Mouse (Mus musculus) T-helper 2 cell (primary cell): ENCODE measurements around the gene Gal3st1.
"Not testable (repeated sequence)": the region's sequence is repeated elsewhere in the genome, so short reads cannot be mapped to it uniquely, and the experiment has no call there.

Experiments used
- in situ Hi-C: fragments of 300-600 bp; cut with MboI, MseI; formaldehyde crosslinking; loops from one replicate; pipeline ENCODE4 v1.15.1; 2025; ENCODE audit warnings: high pct_unique_total_duplicates

The Gal3st1 gene

DNA sequence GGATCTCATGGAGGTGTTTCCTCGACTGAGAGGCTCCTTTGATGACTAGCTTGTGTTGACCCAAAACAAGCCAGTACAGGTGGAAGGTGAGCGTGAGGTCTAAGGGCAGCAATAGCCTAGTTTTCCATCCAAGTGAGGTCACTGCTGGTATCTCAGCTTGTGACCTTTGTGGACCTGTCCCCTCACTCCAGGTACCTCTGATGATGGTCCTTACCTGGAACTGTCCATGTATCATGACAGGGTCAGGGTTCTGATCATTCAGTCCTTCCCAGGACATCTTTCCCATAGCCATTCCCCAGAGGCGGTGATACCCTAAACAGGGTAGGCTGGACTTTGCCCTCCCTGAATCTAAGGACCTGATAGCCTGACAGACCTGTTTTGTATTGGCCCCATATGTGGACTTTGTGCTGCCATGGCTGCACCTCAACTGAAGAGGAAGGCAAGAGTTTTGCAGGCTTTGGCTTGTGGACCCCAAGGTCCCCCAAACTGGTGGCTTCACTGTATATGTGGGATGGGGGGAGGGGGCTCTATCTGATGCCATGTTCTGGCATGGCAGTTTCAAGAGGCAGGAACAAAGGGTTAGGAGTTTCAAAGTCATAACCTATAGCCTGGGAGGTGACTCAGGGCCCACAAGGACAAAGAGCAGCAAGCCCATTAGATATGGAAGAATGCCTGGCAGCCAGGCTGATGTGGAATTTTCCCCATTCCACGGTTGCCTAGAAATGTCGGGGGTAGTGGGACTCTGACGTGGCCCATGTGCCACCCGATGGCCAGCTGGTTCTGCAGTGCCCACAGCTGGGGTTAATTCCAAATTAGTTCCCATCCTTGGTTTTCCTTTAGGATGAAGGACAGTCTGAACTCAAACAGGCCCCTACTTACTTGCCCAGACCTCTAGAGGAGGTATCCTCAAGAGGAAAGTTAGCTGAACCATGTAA lies 894 bp upstream of the Gal3st1 start:
- in situ Hi-C loops: no loop called here

DNA sequence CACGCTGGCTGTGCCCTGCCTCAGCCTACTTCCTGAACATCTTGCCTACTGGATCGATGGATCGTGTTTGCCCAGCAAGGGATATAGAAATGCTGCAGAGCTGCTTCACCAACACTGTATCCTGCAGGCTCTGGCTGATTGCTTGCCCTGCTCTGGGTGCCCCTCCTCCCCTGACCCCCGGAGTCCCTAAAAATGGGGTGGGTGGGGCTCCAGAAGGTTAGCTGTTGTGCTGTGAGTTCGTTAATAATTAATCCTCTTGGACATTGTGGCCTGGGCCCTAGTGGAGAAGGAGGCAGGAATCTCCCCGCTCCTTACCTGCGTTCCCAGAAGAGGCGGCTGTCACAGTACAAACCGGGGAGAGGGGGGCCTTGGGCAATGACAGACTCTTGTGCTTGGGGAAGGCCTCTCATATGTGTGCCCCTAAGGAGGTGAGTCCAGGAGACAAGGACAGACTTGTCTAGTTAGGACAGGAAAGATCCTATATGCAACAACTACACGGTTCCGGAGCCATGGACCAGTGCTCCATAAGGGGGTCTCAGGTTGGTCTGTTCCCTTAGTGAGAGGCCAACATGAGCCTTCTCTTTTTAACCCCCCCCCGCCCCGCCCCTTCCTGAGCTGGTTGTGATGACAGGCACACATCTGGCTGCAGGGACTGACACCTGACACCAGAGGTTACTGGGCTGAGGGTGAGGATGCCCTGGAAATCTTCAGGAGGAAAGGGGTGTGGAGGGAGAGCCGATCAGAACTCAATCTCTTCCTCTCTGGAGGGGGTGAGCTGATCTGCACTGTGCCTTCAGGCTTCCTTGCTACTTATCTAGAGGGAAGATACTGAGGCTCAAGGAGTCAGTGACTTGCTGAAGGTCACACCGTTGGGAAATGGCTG lies 668 bp downstream of the Gal3st1 start:
- in situ Hi-C loops: no loop called here

DNA sequence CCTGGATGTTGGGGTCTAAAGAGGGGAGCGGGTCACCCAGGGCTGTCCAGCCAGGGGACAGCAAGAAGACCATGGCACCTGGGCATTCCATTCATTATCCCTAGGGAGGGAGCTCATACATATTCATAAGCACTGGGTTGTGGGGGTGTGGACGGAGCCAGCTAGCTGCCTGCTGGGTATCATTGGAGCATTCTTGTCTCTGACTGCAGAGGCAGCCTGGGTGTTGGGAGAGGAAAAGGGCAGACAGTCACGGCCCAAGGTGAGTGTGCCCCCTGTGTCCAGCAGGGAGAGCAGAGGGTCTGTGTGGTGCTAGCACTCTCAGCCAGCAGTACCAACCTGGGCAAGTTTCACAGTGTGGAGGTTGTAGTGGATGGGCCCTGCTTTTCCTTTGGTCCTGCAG lies 6.3 kb downstream of the Gal3st1 start:
- in situ Hi-C loops: no loop called here

DNA sequence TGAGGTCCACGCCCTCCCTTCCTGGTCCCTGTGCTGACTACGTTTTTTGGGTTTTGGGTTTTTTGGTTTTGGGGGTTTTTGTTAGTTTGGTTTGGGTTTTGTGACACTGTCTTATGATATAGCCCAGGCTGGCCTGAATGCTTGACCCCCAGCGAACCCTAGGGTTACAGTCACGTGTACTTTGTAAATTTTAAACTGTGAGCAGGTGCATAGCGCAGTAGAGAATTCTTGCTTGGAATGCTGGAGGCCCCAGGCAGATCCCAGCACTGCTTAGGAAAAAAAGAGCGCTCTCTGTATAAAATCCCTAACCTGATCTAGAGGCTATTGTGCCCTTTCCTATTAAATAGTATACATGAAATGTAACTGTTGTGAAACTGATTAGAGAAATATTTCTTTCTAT lies 9.7 kb downstream of the Gal3st1 start:
- in situ Hi-C loops: no loop called here

DNA sequence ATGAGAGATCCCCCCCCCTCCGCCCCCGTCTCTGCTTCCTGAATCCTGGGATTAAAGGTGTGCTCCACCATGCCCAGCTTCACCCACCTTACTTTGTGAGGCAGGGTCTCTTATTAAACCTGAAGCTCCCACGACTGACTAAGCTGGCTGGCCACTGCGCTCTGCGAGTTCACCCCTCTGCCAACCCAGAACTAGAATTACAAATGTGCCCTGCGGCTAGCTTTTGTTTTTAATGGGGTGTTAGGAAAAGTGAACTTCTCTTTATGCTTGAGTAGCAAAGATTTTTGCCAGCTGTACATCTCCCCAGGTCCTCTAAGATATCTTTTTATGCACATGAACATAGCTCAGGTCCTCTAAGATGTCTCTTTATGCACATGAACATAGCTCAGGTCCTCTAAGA lies 10.5 kb downstream of the Gal3st1 start:
- in situ Hi-C loops: no loop called here

DNA sequence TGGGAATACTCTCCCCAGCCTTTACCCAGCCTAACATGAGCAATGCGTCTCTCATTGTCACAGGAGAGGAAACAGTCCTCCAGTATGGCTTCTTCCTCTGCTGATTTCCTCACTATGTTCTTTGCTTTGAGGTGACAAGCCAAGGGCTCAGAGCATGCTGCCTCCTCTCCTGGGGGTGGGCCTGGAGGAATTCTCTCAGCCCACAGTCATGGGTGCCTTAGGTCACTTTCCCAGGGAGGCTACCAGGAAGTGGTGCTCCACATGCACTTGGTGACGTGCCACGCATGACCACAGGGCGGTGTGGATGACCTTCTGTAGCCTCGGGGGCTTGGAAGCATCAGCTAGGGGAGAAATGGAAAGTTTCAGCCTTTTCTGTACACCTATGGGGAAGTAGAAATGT lies 12.1 kb downstream of the Gal3st1 start:
- in situ Hi-C loops: no loop called here

DNA sequence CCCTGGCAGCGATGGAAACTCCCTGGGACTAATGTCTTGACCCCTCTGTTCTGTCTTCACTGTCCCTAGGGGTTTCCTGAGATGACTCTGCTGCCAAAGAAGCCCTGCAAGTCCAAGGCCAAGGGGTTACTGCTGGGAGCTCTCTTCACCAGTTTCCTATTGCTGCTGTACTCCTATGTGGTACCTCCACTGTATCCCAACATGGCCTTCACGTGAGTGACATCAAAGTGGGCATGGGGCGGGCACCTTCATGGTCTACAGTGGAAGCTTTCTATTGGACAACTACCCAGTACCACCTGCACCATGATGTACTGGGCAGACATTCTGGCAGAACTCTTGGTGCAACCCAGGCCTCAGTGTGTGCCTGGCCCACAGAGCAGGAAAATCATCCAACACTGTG lies 13.4 kb downstream of the Gal3st1 start:
- in situ Hi-C loops: no loop called here

DNA sequence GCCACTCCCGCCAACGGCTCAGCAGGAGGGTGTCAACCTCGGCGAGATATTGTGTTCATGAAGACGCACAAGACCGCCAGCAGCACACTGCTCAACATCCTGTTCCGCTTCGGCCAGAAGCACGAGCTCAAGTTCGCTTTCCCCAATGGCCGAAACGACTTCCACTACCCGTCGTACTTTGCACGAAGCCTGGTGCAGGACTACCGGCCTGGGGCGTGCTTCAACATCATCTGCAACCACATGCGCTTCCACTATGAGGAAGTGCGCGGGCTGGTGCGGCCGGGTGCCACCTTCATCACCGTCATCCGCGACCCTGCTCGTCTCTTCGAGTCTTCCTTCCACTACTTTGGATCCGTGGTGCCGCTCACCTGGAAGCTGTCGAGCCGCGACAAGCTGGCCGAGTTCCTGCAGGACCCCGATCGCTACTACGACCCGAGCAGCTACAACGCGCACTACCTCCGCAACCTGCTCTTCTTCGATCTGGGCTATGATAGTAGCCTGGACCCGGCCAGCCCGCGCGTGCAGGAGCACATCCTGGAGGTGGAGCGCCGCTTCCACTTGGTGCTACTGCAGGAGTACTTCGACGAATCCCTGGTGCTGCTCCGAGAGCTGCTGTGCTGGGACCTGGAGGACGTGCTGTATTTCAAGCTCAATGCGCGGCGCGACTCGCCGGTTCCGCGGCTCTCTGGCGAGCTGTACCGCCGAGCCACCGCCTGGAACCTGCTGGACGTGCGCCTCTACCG lies 14.7 kb downstream of the Gal3st1 start:
- in situ Hi-C loops: no loop called here

DNA sequence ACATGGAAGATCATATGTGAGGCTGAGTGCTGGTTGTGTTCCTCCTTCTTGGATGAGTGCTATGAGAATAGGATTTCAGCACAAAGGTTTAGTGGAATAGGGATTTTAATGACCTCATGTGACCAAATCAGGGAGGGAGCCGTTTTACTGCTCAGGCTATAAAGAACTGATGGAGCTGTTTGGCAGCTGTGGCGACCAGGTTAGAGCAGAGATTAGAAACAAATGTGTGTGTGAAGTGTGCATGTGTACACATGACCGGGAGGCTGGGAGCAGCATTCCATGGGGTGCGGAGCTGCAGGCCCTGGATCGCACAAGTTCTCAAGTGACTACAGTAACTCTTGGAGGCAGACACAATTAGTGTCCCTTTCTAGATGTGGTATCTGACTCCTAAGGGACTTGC lies 16.1 kb downstream of the Gal3st1 start:
- in situ Hi-C loops: no loop called here

DNA sequence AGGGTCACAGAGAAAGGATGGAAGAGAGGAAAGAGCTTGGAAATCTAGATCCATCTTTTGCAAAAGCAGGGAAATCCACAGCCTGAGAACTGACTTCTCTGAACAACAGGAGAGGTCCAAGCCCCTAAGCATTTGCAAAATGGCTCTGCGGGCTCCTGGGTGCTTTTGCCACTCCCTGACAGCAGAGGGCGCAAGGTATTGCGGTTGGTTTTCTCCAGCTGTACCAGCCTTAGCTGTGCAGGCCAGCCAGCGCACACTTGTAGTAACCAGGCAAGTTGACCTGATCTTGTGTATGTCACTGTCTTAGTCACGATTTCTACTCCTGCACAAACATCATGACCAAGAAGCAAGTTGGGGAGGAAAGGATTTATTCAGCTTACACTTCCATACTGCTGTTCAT lies 18.2 kb downstream of the Gal3st1 start:
- in situ Hi-C loops: no loop called here

DNA sequence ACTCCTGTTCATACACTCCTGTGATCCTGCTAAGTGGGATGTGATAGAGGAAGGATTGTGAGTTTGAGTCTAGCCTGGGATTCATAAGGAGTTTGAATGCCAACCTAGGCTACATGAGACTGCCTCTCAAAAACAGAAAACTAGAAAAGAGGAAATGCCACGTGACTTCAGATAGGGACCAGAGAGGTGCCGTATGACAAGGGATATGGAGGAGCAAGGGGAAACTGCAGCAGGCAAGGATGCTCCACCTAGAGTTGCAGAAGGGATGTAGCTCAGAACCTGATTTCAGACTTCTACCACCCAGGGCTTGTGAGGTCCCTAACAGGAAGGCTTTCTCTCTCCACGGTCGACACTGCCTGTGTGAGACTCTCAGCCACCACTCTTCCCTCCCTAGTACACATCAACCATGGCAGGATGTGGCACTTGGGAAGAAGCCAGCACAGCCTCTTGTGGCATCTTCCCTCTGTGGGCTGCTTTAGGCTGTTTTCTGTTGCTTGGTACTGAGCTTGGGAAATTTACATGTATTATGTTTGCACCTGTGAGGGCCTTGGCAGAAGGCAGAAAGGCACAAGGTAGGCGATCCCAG lies 21.9 kb downstream of the Gal3st1 start:
- in situ Hi-C loops: no loop called here

DNA sequence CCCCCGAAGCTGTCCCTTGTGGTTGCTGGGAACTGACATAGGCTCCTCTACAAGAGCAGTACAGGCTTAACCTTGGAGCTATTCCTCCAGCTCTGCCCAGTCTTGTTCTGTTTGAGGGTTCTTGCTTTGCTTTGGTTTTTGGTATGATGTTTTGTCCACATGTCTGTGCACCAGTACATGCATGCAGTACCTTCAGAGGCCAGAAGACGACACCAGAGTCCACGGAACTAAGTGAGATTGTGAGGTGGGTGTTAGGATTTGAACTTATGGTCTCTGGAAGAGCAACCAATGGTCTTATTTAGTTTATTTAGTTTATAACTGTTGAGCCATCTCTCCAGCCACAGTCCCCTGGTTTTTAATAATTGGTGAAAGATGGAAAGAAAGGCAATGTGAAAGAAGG lies 23.0 kb downstream of the Gal3st1 start:
- in situ Hi-C loops: no loop called here

DNA sequence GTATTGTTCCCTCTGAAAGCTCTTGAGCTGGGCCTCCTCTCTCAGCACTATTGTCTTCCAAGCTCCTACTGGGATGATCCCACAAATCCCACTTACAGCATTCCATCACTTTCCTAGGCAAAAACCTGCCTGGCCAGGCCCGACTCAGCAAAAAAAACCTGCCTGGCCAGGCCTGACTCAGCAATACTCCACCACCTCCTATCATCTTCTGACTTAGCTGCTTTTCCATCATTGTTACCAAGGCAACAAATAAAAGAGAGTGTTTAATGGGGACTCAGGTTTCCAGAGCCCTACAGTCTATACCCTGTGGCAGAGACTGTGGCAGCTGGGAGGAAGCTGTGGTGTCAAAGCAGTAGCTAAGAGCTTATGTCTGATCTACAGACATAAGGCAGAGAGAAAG lies 29.2 kb downstream of the Gal3st1 start:
- in situ Hi-C loops: loop anchor here (5.0 kb wide), 1 partner anchor 75 kb away; no protein-coding TSS in a partner anchor

DNA sequence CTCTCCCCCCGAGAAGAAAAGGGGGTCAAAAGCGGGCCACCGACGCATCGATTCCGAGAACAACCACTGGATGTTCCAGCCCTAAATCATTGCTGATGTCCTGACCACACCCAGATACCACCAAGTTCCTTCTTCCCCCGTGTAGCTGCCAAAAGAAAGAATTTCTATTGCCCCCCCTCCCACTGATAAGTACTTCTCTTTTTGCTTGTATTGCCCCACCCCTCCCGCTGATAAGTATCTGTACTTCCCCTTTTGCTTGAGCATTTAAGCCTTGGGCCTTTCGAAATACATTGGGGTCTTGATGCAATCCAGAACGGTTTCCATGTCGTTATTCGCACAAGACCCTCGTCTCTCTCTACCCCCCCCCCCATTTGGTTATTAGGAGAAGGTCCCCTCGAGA lies 32.4 kb downstream of the Gal3st1 start:
- in situ Hi-C loops: not testable (repeated sequence)

DNA sequence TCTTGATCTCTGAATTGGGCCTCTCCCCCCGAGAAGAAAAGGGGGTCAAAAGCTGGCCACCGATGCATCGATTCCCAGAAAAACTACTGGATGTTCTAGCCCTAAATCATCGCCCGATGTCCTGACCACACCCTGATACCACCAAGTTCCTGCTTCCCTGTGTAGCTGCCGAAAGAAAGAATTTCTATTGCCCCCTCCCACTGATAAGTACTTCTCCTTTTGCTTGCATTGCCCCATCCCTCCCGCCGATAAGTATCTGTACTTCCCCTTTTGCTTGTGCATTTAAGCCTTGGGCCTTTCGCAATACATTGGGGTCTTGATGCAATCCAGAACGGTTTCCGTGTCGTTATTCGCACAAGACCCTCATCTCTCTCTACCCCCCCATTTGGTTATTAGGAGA lies 38.7 kb downstream of the Gal3st1 start:
- in situ Hi-C loops: not testable (repeated sequence)

DNA sequence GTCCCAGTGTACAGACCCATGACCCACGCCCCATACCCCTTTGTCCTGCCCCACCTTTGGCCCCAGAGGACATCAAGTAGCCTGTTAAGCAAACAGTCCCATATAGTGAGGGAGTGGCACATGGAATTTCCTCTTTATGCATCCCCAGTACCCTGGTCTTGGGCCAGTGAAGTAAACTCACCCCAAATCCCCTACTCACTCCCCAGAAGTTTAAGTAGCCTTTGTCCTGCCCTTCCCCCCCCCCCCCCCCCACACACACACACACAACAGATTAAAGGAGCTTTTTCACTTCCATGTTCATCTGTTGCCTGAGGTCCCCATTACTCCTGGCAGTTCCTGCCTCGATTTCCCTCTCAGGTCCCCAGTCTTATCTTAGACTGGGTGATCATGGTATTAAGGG lies 39.9 kb downstream of the Gal3st1 start:
- in situ Hi-C loops: no loop called here

DNA sequence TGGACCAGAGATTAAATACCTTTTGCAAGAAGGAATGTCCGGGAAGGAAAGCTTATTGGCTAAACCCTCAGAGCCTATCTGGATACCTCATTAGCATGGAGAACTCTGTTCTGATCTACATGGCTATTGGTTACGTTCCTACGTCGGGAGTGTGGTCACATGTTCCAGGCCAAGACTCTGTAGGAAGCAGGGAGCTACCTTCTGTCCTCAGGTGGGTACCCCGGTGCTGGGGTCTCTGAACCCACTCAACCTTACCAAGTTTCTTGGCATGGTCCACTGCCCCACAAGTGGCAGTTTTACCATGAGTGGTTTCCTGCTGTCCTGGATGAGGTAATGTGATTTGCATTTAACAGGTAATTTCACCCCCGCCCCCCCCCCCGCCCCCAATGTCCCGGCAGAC lies 43.6 kb downstream of the Gal3st1 start:
- in situ Hi-C loops: no loop called here

DNA sequence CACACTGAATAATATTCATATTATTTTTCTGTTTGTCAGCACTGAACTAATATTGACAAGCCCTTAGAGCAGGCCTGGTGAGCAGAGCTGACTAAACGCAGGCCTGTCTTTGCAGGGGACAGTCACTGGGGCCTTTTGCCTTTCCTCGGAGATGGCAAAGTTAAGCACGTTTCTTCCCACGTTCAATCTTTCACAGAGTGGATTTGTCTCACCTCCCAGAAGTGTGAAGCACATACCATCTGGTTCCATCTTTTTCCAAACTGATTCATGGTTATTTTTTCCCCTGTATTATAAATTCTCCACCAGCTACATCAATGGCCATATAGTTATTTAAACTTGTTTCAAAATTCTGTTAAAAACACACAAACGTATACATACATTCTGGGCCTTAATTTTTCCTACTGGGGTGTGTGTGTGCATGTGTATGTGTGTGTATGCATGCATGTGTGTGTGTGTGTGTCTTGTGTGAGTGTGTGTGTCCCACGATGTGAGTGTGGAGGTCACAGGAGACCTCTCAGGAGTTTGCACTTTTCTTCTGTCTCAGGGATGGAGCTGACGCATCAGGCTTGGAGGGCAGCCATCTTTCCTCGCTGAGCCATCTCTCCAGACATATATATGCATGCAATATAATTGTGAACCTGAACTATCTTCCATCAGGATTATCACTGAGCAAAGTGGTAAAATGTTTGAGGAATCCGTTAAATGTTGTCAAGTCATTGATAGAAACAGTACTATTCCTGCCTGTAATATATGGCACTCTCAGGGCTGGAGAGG lies 44.3 kb downstream of the Gal3st1 start:
- in situ Hi-C loops: no loop called here

DNA sequence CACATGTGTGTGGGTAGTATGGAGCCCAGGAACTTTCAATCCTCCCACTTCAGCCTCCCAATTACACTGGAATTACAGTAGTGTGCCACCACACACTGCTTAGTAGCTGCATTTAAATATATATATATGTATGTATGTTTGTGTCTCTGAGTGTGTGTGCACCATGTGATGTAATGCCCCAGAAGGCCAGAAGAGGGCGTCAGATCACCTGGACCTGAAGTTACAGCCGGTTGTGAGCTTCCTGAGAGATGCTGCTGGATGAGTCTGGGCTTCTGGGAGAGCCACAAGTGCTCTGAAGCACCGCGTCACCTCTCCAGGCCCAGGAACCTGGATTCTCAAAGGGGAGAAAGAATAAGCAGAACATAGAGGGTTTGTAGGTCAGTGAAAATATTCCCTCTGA lies 45.9 kb downstream of the Gal3st1 start:
- in situ Hi-C loops: no loop called here

DNA sequence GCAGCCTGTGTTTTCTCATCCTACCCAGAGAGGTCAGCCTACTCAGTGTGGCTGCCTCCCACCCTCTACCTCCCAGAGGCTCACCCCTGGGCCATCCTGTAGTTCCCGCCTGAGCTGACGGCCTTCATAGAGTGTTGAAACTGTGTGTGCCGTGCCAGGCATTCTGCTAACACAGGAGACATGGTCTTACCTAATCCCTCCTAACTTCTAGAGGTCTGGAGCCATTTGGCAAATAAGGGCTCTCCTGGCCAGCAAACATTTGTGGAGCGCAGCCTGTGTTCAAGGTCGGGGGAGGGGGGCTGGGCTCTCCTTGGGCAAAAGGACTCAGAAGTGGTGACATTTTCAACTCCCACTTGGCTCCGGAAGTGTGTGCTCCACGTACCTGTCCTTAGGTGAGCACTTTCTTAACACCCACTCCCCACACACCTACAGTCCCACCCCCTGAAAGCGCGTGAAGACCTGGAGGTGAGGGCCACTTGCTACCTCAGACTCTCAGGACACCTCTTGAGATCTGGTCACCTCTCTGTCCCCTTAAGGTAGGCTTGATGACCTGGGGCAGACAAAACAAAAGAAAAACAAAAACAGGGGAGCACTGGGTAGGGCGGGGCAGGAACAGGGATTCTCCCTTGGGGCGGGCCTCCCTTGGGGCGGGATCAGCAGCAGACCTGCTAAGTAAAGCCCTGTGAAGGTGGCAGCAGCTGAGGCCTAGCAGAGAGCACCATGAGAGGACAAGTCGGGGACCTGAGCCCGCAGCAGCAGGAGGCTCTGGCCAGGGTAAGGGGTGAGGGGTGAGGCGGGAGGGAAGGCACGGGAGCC lies 47.9 kb downstream of the Gal3st1 start, which contains the start of gene Sec14l4:
TSS of gene Sec14l4 (plus strand) at position 337 of the 816 bp plus-strand sequence.
- in situ Hi-C loops: no loop called here
